Mouse (Mus musculus): Measurements from ENCODE around the gene Lyl1.

DNA sequence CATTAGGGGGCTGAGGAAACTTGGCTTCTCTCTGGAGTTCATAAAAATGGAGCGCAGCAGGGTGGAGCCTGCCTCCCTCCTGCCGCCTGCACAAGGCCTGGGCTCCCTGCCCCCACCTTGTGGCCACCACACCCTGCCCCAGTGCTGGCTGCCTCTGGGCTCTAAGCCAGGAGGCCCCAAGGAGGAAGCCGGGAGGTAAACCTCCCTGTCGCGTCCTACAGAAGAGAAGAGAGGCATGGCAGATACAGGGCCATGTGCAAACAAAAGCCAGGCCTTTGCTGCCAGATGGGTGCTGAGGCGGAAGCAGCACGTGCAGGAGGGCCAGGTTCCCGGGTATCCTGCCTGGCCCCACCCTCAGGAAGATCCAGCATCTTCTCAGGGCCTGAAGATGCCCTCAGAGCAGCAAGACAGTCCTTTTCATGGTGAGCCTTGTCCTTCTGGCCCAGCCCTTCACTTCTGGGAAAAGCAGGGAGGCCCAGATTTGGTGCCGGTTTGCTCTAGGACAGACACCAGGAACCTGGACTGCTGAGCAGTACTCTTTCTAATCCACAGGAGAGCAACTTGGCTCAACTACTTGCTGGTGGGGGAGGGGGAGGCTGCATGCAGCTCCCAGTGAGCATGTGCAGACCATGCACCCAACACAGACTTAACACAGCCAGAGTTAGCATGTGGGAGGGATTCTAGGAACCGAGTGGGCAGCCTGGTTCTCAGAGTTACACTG is 21.8 kb downstream of the Lyl1 start, which contains the start of gene G430095P16Rik:
- no peak for TF ChIP-seq POLR2A (IDR thresholded peaks at IDR 0.05; ENCODE audit: borderline replicate concordance, extremely low read depth, low read depth, low read length)
- no peak for TF ChIP-seq CTCF (IDR thresholded peaks at IDR 0.05; ENCODE audit: insufficient read depth, low read length)
